Mouse (Mus musculus): ENCODE data around the gene 6430571L13Rik.

Gene 6430571L13Rik

DNA sequence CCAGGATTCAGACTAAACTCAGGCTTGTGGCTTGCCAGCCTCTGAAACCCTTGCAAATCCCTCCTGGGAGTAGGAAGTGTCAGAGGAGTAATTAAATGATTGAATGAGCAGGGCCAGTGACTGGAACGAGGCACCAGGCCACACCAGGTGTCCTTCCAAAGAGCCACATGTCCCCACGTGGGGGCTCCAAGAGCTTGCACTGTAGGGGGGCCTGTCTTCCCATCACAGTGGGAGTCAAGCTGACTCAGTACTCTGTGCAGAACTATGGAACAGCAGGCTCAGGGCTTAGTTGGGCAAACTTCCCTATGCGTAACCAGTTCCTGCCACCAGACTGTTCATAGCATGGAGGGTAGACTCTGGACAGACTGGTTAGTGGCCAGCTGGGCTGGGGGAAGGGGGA lies 44.0 kb downstream of the 6430571L13Rik start:
- no peak for DNase-seq (ENCODE audit: low spot score in 2 of 2)

DNA sequence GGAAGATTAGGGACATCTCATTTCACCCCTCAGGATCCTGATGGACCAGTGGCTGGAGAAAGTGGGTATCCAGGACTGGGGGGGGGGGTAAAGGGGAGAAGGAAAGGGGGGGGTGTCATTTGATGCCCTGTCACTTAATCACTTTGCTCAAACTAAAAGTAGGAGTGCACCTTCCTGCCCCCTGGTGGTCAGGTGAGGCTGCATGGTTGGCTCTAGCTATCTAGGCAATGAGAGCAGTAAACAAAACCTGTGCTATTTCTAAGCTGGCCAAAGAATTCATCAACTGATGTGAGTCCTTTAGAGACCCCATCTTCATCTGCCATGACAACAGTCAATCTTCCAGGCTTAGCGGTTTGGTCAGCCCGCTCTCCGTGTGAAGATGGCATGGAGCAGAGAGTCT lies 46.3 kb downstream of the 6430571L13Rik start:
- DNase-seq (ENCODE audit: low spot score in 2 of 2): no peak

DNA sequence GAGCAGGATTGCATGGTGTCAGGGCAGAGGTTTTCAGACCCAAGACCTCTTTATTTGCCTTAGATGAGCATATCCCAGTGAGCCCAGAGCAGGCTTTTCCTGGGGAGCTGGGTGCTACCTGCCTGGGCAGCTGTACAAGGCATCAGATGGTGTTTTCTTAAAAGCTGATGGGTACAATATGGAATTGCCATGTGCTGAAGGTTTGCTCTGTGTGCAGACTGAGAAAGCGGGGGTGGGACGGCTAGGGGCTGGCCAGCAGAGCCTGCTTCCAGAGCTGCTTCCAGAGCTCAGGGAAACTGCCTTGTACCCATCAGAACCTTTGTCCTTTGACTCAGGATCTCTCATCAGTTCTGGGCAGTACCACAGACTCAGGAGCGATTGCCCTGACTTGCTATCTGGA lies 47.3 kb downstream of the 6430571L13Rik start:
- no peak for DNase-seq (ENCODE audit: low spot score in 2 of 2)

DNA sequence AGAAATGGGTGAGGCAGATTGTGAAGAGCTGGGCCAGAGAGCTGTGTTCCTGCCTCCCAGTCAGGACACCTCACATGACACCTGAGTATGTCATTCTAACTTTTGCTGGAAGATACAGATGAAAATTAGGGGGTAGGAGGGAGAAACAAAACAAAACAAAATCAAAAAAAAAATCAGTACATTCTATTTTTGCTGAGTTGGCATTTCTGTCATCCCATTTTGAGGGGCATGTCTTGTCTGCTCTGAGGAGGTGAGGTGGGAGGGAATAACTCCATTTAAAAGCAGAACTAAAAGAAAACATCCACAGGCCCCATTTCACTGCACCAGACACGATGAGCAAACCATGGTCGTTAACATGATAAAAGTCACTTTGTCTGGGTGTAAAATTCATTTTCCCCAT lies 47.9 kb downstream of the 6430571L13Rik start:
- DNase-seq (ENCODE audit: low spot score in 2 of 2): no peak

DNA sequence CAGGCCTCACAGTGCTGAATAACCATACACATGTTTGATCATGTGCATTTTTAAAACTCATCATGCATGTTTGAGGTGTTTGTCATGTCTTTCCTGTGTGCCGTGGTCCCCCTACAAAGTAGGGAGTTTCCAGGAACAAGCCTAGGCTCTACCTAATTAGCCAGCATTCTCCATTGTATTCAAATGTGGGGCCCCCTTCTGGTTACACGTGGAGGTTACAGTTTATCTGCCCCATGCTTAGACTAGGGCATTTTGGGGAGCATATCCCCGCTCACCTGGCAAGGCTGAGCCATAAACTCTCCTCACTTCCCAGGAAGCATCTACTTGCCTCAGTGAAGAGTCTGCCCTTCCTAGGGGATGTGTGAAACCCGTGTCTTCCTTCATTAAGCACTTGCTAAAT lies 56.0 kb downstream of the 6430571L13Rik start:
- DNase-seq (ENCODE audit: low spot score in 2 of 2): no peak

DNA sequence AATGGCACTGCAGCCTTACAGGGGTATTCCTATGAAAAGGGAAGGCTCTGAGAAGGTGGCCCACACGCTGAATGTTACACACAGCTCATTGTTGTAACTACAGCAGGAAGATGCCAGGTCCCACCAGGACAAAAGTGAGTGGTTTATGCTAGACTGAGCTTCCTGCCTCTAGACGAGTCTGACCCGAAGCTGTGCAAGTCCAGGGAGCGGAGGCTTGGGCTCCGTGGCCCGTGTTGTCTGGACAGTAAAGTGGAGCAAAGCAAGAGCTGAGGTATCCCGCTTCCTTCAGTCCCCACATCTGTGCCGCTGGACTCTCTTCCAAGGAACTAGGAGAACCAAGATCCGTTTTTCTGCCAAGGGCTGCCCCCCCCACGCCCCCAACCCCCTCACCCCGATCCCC lies 58.6 kb downstream of the 6430571L13Rik start:
- no peak for DNase-seq (ENCODE audit: low spot score in 2 of 2)

DNA sequence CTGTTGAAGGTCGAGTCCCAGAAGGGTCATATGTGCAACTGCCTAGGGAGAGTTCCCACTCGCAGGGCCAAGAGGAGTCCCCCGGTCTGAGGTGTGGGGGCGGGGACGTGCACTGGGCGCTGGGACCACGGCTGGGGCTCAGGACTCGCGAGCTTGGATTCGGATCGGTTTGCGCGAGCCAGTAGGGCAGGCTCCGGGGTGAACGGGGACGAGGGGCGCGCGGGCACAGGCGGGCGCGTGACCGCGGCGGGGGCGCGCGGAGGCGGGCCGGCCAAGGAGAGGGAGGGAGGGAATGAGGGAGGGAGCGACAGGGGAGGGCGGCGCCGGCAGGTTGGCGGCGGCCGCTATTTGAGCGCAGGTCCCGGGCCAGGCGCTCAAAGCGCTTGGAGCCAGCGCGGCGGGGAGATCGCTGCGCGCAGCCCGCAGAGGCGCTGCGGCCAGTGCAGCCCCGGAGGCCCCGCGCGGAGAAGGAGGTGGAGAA lies 59.1 kb downstream of the 6430571L13Rik start, which contains the start of gene Cacna2d2:
Gene Cacna2d2 (plus strand): TSS at position 122 of the 481 bp plus-strand sequence.
- DNase-seq (ENCODE audit: low spot score in 2 of 2): peak; percentile 33 to 43

DNA sequence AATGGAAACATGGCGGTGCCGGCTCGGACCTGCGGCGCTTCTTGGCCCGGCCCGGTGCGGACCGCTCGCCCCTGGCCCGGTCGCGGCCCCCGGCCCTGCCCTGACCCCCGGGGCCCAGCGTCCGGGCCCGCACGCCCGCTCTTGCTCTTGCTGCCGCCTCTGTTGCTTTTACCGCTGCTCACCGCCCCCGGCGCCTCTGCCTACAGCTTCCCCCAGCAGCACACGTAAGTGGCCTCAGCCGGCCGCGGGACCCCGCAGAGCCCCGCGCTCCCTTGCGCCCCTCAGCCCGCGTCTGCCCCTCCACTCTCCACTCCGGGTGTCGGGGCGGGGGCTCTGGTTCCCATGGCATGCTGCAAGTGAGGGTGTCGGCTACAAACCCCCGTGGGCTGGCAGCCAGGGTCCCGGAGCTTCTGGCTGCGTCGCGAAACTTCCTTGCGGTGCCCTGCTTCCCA lies 59.7 kb downstream of the 6430571L13Rik start:
- DNase-seq (ENCODE audit: low spot score in 2 of 2): no peak

DNA sequence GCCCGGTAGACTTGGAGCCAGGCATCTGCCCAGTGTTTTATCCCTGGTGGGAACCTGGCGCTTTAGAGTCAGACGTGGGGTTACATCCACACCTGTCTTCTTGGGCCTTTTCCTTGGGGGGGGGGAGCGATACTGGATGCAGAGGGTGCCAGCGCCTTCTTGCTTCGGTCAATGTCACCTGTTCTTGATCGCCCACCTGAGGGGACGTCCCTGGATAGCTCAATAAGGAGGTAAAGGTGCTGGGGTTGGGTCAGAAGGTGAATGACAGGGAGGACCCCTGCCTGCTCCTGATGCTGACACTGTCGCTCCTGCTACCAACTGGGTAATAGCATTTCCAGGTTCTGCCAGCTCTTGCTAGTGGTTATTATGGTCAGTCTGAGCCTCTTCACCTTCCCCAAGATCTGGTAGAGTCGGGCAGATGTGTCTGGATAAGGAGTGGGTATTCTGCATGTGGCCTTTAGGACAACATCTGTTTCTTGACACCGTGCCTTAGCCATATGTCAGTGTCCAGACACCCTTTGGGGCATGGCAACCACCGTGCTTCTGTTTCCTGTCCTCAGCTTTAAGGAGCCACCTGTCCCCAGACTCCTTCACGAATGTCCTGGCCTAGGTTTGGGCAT lies 60.4 kb downstream of the 6430571L13Rik start:
- DNase-seq (ENCODE audit: low spot score in 2 of 2): no peak

Measured in heart, adult 9 months (tissue).